Comparison of ENCODE assay signal across 12 mouse cellular contexts in genomic region chr4:47823299-47823698, GRCm38 (mm10).
"Had no signal": no experiment of that assay in that cellular context is flagged by ENCODE, and none has a peak within 500 bp of the region (broad histone marks: within the 10 kb centered on the region; RNA-seq: fewer than 3 reads in every experiment).

No protein-coding gene starts in this region.

- H3K9me3 ChIP-seq: neural tube, embryonic 15.5 days; stomach, embryonic 15.5 days had no signal

- H3K9ac ChIP-seq: neural tube, embryonic 15.5 days; stomach, embryonic 15.5 days had no signal

- H3K4me2 ChIP-seq: neural tube, embryonic 15.5 days; stomach, embryonic 15.5 days had no signal

- H3K36me3 ChIP-seq: neural tube, embryonic 15.5 days; stomach, embryonic 15.5 days had no signal

- H3K4me3 ChIP-seq: neural tube, embryonic 15.5 days; stomach, embryonic 15.5 days had no signal

- H3K27ac ChIP-seq: neural tube, embryonic 15.5 days; stomach, embryonic 15.5 days; stomach, postnatal 0 days had no signal

- H3K27me3 ChIP-seq: neural tube, embryonic 15.5 days; stomach, embryonic 15.5 days had no signal

- DNase-seq: retina, postnatal 1 day; right cerebral cortex, adult 18-20 months; spleen, adult 18-20 months; thymus, adult 18-20 months; thymus, adult 2 months; thymus, postnatal 14 days; thymus, postnatal 25 days; thymus, postnatal 36 days; thymus, postnatal 4 days had no signal

- H3K4me1 ChIP-seq: neural tube, embryonic 15.5 days; stomach, embryonic 15.5 days had no signal
